Mouse (Mus musculus) brain, embryonic 14.5 days (tissue): ENCODE measurements around the gene Grm4. TPM values are rescaled to one million over a fixed set of nuclear protein-coding genes. Genes with fewer than 3 reads are reported as not detected.

Source experiments
- DNase-seq: peaks from one replicate; pipeline ENCODE4 v3.0.0-alpha.2; 2011; ENCODE audit warnings: low read depth
- CTCF ChIP-seq: fragments of 200-500 bp; IDR thresholded peaks from 2 replicates; pipeline ENCODE4 v1.5.1; 2012; ENCODE audit warnings: inconsistent platforms, mild to moderate bottlenecking, moderate library complexity, borderline replicate concordance; ENCODE audit not compliant: insufficient read depth, insufficient read length; ENCODE audit errors: extremely low read depth
- POLR2A ChIP-seq: fragments of 200-500 bp; IDR thresholded peaks from 2 replicates; pipeline ENCODE4 v1.6.1; 2012; ENCODE audit warnings: mild to moderate bottlenecking, inconsistent platforms, borderline replicate concordance; ENCODE audit not compliant: poor library complexity, insufficient read depth, insufficient read length, severe bottlenecking; ENCODE audit errors: extremely low read depth
- polyA plus RNA-seq: library from polyadenylated mRNA; depleted of rRNA; stranded (reverse); fragments of >200 nt; gene quantifications from 2 replicates; pipeline ENCODE4 v1.2.3, GENCODE M21; 2012

Grm4 gene
- polyA plus RNA-seq, 1 experiment: 28.0 TPM

DNA sequence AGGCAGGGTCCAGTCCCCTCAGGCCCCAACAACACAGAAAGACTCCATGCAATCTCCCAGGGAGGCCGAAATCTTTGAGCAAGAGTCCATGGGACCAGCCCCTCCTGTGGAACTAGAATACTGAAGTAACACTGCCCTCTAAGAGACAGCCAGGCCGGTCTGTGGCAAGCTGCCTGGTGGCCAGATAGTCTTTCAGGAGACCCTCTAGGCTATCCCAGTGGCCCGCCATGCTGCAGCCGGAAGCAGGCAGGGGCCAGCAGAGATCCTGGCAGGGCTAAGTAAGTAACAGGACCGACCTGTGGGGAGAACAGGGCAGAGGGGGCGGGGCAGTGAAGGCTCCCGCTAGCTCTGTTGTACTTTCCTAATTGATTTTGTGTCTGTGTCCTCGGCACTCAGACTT is 27.2 kb downstream of the Grm4 start:
- TF ChIP-seq CTCF: no peak
- DNase-seq: no peak

DNA sequence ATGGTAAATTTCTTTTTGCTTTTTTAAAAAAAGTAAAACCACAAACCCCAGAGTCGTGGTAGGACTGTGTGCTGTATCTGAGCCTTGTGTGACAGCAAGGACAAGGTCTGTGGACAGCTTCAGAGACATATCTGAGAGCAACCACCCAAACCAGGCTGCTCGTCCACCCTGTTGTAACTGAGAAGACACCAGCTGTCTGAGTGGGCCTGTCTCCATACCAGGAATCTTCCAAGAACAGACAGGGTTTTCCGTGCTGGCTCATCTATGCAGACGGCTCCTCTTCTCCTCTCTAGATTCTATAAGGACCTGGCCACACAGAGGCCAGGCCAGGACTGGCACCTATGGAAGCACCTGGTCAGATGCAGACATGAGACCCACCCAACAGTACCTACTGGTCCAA is 27.8 kb downstream of the Grm4 start:
- TF ChIP-seq POLR2A (no peak), CTCF (no peak)
- DNase-seq: no peak

DNA sequence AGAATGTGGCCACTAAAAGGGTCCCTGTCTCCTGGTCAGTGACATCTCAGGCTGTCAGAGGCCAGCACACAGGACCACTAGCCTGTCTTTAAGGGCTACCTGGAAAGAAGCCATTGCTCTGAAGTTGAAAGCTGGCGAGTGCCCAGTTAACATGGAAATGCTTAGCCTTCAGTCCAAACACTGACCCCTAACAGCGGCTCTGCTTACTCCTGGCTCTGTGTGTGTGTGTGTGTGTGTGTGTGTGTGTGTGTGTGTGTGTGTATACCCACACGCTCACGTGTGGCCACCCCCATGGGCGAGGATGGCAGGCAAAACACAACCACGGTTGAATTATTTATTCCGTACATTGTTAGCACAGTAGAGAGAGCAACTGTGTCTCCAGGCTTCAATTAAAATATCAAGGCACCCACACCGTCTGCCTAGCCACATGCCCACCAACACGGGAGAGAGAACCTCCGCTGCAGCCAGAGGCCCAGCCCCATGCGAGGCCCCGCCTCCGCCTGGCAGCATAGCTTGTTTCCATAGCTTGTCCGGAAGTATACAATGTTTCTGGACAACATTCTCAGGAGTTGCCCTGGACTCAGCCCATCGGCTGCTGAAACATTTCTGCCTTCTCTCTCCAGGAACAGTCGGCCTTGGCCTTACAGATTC is 32.9 kb downstream of the Grm4 start:
- DNase-seq: peak; percentile 70
- TF ChIP-seq CTCF (no peak), POLR2A (no peak)

DNA sequence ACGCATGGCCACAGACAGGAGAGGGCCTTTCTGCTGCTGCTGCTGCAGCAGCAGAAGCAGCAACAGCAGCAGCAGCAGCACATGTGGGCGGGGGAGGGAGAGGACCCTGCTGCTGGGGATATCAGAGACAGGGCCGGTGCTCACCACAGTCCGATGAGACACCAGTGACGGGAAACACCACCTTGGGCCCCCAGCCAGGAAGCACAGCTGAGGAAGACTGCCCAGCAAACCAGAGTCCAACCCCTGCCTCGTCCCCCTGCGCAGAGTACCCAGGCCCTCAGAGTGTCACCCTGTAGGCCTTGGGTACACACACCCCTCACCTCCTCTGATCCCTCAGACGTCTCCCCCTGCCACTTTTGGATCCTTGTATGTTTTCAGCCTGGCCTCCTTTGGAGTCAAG is 35.3 kb downstream of the Grm4 start:
- TF ChIP-seq POLR2A (no peak), CTCF (no peak)
- no peak for DNase-seq

DNA sequence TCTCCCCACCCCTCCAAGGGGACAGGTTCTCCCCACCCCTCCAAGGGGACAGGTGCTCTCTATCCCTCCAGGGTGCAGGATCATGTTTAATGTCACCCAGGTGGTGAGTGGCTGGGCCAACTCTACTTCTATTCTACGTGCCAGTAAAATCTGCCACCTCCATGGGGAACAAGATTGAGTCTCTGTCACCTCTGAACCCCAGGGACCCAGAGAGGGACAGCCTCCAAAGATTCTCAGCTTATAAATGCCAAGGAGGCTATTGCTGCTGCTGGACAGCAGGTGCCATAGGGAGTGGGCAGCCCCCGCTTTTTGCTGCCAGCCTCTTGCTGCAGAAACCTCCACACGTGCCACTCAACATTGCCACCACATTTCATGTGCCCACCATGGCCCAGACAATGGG is 37.6 kb downstream of the Grm4 start:
- TF ChIP-seq CTCF (no peak), POLR2A (no peak)
- no peak for DNase-seq

DNA sequence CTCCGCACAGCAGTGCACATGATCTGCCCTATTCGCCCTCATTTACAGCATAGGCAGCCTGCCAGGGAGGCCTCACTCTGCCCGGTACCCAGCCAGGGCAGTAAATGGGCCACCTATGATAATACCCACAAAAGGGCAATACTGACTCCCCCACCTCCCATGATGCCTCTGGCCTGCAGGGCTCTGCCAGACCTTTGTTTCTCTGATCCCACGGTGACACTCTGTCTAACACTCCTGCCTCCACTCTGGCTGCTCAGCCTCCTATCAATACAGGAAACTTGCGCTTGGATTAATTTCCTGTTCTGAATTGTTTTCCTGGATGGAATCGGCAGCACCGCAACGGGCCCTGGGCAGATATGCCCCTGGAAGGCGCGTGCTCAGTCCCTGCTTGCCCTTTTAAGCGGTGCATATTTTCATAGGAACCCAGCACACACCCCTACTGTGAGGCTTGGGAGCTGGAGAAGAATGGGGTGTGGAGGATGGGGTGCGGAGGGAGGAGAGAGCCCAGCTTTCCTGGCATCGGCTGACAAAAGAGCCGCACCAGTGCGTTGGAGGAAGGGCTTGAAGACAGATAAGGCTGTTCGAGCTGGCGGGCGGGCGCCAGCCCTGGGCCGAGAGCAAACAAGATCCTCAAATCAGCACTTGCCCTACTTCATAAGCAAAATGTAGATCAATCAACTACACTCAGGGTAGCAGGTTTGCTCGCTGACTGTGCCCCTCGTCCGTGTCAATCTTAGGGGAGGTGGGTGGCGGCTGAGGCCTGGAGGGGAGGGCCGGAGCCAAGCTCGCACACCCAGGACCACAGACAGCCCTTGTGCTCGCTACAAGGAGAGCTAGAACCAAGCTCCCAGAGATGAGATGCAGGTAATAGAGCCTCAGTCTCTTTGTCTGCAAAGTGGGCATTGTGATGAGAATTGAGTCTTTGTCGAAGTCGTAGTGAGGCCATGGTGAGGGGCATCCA is 40.8 kb downstream of the Grm4 start:
- TF ChIP-seq POLR2A: no peak
- TF ChIP-seq CTCF: no peak
- peak; percentile 79 for DNase-seq

DNA sequence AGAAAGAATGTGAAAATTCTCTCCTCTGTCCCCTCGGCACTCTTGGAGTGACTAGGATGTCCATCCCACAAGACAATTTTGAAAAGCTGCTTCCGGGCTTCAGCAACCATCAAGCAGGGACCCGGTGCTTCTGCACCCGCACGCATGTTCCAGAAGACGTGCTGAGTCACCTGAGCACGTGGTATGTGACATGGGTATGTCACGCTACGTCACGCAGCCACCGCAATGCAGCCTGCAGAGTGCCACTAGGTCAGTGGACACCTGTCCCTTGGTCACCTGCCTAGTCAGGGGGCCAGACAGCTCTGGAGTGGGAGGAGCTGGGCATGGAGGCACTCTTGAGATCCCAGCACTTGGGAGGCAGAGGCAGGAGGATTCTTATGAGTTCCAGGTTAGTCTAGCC is 45.6 kb downstream of the Grm4 start:
- no peak for TF ChIP-seq CTCF
- no peak for TF ChIP-seq POLR2A
- DNase-seq: no peak

DNA sequence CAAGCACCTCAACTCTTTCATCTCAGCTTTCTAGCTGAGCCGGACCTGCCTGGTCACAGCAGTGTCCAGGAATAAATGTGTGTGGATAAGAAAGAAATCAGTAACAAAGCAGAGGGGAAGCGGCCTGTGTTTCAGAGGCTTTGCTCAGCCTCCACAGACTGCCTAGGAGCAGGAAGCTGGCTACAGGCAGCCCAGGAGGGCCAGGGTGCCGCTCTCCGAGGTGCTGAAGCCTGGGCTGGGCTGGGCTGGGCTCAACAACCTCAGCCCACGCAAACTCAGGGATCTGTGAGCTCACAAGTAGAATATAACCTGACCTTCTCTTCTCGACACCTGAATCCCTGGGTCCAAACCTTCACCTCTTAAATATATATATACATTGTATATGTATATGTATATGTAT is 54.6 kb downstream of the Grm4 start:
- peak; percentile 37 for DNase-seq
- no peak for TF ChIP-seq CTCF
- no peak for TF ChIP-seq POLR2A

DNA sequence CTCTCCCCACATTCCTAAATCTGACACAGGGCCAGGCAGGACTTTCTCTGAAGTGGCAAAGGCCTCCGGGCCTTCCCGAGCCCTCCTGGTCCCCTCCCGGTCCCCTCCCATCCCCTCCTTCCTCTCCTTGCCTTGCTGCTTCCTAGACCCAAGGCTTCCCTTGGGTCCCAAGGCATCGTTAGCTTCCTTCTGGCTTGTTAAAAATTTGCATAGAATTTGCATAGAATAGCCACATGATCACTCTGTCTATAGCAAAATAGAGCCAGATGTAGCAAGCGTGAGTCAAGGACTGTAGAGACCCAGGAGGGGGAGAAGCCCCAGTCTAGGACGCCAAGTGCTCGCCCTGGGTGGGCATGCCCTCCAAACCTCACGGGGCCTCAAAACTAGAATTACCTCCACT is 55.3 kb downstream of the Grm4 start:
- peak; percentile 60 for DNase-seq
- TF ChIP-seq POLR2A (no peak), CTCF (no peak)

DNA sequence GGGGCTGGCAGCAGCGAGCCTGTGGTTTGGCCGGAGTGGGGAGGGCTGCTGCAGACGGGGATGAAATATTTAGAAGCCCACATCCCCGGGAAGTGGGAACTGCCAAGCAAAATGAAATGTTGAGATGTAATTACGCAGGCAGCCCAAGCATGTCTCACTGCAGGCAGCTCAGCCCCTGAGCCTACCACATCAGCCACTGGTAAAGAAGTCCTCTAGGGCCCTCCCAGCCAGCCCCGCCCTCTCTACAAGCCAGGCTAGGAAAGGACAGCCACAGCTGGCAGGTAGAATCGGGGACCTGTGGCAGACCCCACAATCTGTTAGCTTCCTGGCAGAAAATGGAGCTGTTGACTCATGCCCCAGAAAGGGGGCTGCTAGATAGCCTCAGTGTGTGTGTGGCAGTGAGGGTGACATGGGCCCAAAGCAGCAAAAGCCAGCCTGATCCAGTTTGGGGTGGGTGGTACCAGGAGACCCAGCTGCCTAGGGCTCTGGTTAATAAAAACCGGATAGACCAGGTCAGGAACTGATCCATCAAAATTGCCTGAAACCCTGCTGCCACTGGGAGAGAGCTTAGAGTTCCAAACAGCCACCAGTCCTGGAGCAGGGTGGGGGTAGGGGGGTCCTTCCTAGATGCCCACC is 56.8 kb downstream of the Grm4 start:
- TF ChIP-seq CTCF (no peak), POLR2A (no peak)
- peak; percentile 35 for DNase-seq

DNA sequence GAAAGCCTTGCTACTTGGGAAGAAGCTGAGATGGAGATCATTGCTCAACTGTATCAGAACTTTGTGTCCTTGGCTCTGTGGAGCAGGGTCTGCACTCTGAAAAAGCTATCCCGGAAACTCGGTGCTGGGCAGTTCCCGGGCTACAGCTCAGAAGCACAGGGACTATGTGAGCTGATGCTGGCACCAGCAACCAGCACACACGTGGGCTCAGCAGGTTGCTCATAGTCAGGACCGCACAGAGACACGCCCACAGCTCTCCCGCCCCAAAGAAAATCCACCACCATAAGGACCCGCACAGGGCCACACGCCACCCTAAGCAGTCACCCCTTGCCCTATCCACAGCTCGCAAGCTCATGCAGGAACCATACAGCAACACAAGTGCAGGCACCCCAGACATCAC is 61.2 kb downstream of the Grm4 start:
- TF ChIP-seq CTCF (no peak), POLR2A (no peak)
- no peak for DNase-seq
